Mouse (Mus musculus) retina, postnatal 1 day (tissue): ENCODE data around the gene Cxcl5.
A peak's percentile ranks its signal among the peaks of the same experiment; 100 is the strongest.

Experiments
- DNase-seq: peaks from one replicate; pipeline ENCODE4 v3.0.0-alpha.2; 2012

Gene Cxcl5

GRCm38 (mm10) chr5:90759077-90760065, at the start of gene Cxcl5:
Gene Cxcl5, plus strand, starts transcription at chr5:90759360.
- peak; percentile 44 for DNase-seq

- peak; percentile 4 for DNase-seq
Observed at GRCm38 (mm10) chr5:90711409-90711808, 47.8 kb upstream of the Cxcl5 start.

GRCm38 (mm10) chr5:90717937-90718336, 41.2 kb upstream of the Cxcl5 start:
- DNase-seq, result no peak

GRCm38 (mm10) chr5:90722656-90723055, 36.5 kb upstream of the Cxcl5 start:
- DNase-seq, result no peak

- DNase-seq, result no peak
Observed at GRCm38 (mm10) chr5:90728254-90728653, 30.9 kb upstream of the Cxcl5 start.

GRCm38 (mm10) chr5:90731480-90731879, 27.7 kb upstream of the Cxcl5 start:
- DNase-seq, result no peak

- DNase-seq, result no peak
Observed at GRCm38 (mm10) chr5:90742029-90742428, 17.1 kb upstream of the Cxcl5 start.

- DNase-seq, result no peak
Observed at GRCm38 (mm10) chr5:90753934-90754333, 5.2 kb upstream of the Cxcl5 start.

GRCm38 (mm10) chr5:90758020-90758605, 1.0 kb upstream of the Cxcl5 start:
- DNase-seq, result peak; percentile 15

- no peak for DNase-seq
Observed at GRCm38 (mm10) chr5:90760303-90760702, 1.1 kb downstream of the Cxcl5 start.

- DNase-seq, result no peak
Observed at GRCm38 (mm10) chr5:90760844-90761243, 1.7 kb downstream of the Cxcl5 start.

GRCm38 (mm10) chr5:90761834-90762233, 2.7 kb downstream of the Cxcl5 start:
- DNase-seq, result no peak

- no peak for DNase-seq
Observed at GRCm38 (mm10) chr5:90763912-90764665, 4.9 kb downstream of the Cxcl5 start.

GRCm38 (mm10) chr5:90765821-90766606, 6.9 kb downstream of the Cxcl5 start:
- DNase-seq, result no peak

- DNase-seq, result no peak
Observed at GRCm38 (mm10) chr5:90768218-90768617, 9.1 kb downstream of the Cxcl5 start, which contains the start of gene Ppbp. Gene Ppbp, plus strand, starts transcription at chr5:90768518.

GRCm38 (mm10) chr5:90771369-90771768, 12.2 kb downstream of the Cxcl5 start:
- DNase-seq, result no peak

GRCm38 (mm10) chr5:90771880-90772653, 12.9 kb downstream of the Cxcl5 start, which contains the start of gene Pf4:
Gene Pf4, plus strand, starts transcription at chr5:90772435.
- no peak for DNase-seq

GRCm38 (mm10) chr5:90775562-90775961, 16.4 kb downstream of the Cxcl5 start:
- DNase-seq, result no peak

- no peak for DNase-seq
Observed at GRCm38 (mm10) chr5:90777621-90778020, 18.5 kb downstream of the Cxcl5 start.

- DNase-seq, result no peak
Observed at GRCm38 (mm10) chr5:90778856-90779255, 19.7 kb downstream of the Cxcl5 start.

GRCm38 (mm10) chr5:90783697-90784096, 24.5 kb downstream of the Cxcl5 start:
- no peak for DNase-seq
